Mouse (Mus musculus) right cerebral cortex, postnatal 4 days (tissue): ENCODE data around the gene Crocc2.

Experiments
- DNase-seq: peaks from one replicate; pipeline ENCODE4 v3.0.0-alpha.2; 2022

Crocc2 gene

DNA sequence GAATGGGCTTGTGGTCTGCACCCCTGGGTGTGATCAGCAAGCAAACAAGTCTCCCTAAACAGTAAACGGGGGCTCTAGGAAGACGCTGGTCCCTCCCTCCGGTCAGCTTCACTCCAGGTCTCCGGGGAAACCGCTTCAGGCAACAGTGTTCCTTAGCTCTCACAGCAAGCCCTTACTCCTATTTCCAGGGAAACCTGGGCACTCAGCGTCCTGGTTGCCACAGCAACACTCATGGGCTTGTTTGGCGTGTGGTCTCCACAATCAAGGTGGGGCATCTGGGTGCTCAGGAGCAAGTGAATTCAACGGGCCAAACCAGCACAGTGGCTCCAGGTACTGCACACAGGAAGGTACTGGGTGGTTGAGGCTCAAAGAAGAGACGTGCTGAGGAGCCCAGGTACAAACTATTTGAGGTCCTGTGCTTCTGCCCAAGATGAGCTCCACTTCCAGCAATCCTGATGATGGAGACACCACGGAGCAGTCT, at the start of gene Crocc2:
Gene Crocc2, plus strand, starts transcription at position 431 of the 481 bp plus-strand sequence.
- DNase-seq, result no peak

DNA sequence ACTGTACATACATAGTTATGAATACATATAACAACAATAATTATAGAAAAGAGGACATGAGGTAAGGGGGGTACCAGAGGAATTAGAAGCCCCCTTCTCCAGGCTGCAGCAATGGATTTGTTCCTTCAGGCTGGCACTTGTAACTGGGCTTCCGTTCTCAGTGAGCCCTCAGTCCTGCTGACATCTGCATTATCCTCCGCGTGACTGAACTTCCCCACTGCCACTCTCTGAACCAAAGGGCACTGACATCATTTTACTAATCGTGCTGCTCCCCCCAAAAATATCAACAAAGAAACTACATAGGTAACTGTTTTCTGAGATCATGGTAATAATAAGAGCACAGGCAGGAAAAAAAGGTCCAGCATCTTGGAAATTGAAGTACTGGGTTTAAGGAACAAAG, 49.7 kb upstream of the Crocc2 start:
- DNase-seq, result no peak

DNA sequence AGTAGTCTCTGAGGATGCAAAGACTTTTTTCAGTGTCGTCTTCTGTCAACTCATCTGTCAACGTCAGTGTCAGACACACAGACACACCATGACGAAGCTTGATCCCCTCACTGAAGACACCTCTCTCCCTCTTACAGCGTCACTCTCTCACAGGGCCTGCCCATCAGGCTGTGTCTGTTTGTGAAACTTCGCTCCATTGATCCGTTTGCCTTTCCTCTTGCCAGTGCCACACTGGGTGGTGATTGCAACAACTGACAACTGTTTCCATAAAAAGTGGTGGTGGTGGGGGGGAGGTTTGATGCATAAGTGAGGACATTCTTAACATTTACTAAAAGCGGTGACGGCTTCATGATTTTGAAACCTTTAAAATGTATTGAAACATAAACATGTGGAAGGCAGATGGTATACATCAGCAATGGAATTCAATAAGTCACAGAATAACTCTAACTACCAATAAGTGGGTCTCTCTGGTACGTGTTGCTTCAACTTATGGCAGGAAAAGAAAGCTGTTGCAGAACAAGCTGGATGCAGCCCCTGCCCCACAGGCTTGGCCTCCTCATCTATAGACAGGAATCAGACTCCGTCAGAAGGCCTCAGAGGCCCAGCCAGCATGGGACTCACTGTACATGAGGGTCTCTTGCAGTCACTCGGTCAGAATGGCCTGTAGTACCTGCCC, 45.2 kb upstream of the Crocc2 start:
- no peak for DNase-seq

DNA sequence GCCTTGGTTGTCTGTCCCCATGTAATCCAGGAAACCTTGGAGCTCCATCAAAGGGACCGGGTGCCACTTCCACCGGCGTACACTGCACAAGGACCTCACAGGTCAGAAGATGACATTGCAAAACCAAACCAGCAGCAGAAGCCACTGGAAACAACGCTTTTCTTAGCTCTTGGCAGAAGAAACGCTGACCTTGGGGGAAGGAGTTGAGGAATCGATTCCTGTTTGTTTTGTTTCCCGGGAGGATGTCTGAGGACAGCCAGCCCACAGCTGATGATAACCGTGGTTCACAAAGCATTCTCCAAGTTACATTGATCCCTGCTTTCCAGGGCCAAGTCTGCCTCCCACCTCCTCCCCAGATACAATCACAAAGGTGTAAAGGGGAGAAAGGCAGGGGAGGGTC, 44.5 kb upstream of the Crocc2 start:
- no peak for DNase-seq

DNA sequence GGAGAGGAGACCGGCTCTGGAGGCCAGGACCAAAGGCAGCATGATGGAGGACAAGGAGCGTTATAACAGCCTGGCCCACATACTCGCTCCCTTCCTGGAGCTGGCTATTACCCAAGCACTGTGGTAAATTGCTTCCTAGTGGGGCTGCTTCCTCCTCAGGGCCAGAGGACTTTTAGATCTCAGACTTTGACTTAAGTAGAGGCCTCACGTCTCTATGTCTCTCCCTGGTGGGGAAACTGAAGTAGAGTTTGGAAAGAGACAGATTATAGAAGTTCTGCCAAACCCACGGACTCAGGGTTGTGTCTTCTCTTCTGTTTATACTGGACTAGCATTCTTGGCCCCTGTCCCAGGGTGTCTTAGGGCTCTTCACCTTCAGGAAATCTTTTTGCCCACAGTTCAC, 43.3 kb upstream of the Crocc2 start:
- DNase-seq, result no peak

DNA sequence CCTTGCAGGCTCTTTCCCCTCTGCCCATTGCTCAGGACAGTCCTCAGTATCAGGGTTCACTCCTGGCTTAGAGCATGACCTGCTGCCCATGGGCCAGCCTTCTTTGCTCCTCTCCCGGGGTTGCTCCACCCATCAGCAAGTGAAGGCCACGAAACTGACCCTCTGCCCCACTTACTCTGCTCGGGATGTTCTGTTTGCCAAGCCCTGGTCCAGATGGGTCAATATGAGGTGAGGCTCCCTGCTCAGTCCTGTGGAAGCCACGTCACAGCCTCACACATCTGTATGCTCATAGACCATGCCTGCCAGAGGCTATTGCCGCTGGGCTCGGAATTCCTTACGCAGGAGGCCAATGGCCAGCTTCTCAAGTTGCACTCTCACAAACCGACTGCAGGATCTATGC, 40.3 kb upstream of the Crocc2 start:
- DNase-seq, result no peak

DNA sequence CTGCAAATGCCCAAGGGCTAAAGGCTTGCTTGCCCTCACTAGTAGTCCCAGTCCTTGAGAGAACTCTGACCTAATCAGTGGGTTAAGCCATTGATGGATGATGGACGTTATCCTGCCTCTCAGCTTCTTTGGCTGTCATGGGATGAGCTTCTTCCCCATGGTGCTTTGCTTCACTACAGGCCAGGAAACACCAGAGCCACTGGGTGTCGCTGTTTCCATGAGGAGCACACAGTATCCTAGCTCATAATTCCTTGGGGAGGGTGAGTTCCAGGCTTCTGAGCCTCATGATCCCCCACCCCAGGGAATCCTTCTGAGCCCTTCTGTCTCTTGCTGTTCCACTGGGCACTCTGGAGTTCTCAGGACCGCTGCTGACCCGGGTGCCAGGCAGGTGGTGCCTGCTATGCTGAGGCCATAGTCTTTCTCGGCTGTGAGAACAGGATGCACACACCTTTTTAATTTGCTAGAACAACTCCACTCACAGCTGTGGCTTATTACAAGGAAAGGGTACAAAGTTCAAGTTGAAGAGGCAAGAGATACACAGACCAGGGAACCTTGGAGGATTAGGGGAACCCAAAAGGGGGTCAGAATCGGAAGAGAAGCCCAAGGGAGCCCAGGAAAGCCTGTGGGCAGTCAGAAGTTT, 39.7 kb upstream of the Crocc2 start:
- peak; percentile 79 for DNase-seq

DNA sequence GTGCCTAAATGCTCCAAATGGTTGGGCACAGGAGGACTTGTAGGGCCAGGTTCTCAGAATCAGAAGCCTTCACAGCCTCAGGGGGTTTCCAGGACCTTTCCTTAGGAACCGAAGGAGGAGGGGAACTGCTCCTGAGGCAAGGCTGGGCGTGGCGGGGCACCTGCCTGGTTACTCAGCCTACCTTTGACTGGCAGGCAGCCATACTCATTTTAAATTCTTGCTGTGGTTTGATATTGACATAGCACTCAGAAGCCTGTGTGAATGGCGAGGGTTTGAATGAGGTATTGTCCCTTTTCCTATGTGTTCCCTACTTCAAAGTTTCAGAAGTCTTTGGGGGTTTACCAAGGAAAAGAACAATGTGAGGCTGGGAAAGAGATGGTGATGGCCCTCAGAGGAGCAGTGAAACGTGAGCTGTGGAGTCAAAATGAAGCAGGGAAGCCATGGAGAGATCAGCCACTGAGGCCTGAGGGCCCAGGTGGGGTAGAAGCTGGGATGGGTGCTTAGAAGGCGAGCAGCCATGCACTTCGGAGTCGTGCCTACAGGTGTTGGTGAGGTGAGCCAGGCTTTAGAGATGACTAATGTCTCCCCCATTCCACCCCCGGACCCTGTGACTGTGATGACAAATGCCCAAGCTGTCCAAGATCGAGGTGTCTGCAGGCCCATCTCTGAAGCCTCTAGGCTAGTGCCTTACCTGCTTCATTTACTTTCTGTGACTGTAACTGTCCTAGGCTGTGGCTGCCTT, 38.1 kb upstream of the Crocc2 start:
- no peak for DNase-seq

DNA sequence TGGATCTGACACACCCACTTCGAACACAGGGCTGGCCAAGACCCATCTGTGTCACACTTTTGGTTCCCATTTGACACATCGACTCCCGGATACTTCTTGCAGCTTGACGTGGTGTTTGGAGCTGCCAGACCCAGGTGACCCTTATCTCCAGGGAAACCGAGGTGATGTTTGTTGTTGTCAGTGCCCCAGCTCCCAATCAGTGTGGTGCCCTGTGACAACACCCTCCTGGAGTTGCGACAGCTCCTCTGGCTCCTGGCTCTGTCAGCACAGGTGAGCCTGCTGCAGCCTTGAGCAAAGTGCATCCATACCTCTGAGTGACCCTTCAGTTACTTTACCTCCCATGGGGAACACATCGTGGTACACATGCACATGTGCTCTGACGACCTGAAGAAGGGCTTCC, 35.8 kb upstream of the Crocc2 start:
- DNase-seq, result no peak

DNA sequence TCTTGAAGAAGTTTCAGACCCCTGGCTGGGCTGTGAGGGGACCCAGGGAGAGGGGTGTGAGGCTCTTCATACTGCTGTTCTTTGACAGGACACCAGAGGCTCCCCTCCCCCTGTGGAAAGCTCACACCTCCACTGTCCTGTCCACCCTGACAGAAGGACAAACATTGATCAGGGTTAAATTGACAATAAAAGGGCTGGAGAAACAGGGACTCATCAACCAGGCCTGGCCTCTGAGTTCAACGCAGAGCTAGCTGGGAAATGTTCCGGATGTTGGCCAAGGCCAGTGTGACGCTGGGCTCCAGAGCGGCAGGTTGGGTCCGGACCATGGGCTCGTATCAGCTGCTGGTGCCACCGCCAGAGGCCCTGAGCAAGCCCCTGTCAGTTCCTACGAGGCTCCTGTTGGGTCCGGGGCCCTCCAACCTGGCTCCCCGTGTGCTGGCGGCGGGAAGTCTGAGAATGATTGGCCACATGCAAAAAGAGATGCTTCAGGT, 33.4 kb upstream of the Crocc2 start, which contains the start of gene Agxt:
Gene Agxt, plus strand, starts transcription at position 205 of the 491 bp plus-strand sequence.
- DNase-seq, result no peak

DNA sequence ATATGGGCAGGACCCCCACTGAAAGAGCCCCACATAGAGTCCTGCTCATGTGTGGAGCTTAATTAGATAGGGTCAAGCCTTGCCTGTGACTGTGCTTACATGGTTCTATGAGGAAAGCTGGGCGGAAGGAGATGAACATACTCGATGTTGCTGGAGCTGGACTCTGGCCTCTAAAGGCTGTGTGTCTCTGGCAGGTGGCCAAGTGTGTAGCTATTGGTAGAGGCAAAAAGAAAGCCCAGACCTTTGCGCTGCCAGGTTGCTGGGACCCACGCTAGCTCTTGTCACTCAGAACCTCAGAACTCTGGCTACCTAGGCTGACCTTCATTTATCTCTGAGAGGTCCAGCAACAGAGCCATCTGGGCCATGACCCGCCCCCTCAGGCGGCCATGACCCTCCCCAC, 30.0 kb upstream of the Crocc2 start:
- DNase-seq, result no peak

DNA sequence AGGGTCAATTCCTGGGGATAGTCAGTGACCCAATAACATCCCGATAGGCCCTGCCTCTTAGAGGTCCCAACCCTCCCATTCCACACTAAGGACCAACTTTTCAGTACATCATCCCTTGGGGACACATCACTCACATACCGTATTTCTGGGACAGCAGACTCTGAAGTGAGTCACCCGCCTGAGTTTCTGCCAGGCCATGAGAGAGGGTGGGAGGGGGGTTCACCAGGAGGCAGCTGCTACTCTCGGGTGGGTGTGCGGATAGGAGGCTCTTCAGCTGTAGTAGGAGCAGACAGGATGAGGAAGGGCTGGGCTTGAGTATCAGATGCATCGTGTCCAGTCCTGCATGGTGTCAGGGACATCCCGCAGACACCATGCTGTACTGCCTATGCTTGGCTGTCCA, 28.8 kb upstream of the Crocc2 start:
- DNase-seq, result no peak

DNA sequence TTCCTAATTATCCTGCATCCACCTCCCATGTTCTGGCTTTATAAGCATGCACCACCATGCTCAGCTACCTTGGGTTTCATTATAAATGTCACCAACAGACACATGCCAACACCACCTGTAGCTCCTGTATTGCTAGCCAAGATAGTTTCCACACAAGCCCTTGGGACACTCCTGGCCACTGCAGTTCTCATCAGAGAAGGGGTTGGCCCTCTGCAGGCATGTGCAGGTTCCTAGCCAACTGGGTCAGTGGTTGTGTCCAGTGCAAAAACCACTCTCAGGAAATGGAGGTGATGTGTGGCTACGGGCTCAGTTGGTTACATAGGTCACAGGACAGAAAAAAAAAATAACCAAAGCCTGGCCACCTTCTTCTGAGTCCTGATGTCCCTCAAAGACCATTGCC, 25.7 kb upstream of the Crocc2 start:
- DNase-seq, result no peak

DNA sequence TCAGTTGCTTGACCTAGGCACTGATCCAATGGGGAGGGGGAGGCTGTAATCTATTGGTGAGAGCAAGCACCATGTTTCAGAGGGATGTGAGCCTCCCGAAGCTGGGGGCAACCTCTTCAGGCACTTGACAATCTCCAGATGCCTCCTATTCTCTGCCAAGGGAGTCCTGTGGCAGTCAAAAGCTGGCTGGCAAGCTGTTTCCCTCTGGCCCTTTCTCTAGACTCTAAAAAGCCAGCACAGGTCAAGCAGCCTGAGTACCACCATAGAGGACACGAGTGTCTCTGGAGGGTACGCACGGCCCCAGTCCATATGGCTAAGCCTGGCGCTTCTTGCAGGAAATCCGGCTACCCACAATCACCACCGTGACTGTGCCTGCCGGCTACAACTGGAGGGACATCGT, 24.3 kb upstream of the Crocc2 start:
- DNase-seq, result no peak

DNA sequence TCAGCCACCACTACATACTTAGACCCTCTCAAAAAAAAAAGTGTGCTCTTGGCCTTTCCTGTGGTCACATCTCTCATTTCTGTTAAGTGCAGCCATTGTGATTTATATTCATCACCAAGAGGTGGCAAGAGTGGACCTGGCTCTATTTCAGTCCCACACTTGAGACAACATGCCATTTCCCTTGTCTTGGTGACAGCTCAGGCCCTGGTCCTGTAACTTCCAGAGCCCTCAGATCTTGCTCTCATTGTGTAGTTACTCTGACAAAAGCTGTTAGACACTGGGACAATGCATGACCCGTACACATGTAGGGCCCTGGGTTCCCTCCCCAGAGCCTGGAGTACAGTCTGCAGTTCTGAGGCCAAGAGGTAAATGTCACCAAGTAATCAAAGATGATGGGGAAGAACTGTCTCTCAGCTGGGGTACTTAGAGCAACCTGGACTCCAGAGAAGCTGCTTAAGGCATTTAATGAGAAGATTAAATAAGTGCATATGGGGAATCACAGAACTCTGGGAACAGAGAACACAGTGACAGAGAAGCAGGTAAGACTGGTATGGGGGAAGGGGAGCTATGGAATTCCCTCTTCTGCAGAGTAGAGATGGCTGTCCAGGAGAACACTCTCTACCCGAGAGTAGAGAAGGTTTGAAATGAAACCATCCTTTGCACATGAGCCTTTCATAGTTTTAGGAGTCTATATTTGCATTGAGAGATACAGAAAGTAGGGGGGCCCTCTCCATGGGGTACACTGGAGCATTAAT, 17.4 kb upstream of the Crocc2 start:
- no peak for DNase-seq

DNA sequence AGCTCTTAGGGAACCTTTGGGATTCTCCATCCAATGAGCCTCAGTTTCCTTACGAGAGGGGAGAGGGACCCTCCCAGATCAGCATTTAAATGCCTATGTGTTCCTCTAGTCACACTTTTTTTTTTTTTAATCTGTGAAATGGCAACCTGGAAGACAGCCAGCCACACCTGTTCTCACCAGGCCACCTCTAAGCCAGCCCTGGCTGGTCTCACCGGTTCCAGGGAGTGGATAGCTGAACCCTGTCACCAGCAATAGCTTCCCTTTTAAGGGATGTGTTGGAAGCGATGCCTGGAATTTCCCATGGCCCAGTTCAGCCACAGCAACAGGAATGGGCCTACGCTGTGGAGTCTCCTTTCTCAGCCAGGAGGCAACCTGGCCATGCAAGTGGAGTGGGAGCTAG, 11.0 kb upstream of the Crocc2 start:
- DNase-seq, result no peak

DNA sequence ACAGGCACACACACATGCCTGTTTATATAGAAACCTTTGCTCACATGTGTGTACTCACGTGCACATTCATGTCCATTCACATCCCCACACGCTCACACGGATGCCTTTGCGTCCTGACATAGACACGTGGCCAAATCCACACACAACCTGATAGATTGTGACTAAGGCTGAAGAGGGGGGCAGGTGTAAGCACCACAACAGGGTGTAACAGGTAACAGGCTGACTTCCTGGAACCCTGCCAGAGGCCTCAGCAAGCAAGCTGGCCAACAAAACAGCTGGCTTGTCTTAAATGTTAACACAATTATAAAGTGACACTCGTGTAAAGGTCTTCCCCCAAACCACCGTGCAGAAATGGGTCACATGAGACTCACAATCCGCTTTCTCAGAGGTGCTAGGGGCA, 9.6 kb upstream of the Crocc2 start:
- no peak for DNase-seq

DNA sequence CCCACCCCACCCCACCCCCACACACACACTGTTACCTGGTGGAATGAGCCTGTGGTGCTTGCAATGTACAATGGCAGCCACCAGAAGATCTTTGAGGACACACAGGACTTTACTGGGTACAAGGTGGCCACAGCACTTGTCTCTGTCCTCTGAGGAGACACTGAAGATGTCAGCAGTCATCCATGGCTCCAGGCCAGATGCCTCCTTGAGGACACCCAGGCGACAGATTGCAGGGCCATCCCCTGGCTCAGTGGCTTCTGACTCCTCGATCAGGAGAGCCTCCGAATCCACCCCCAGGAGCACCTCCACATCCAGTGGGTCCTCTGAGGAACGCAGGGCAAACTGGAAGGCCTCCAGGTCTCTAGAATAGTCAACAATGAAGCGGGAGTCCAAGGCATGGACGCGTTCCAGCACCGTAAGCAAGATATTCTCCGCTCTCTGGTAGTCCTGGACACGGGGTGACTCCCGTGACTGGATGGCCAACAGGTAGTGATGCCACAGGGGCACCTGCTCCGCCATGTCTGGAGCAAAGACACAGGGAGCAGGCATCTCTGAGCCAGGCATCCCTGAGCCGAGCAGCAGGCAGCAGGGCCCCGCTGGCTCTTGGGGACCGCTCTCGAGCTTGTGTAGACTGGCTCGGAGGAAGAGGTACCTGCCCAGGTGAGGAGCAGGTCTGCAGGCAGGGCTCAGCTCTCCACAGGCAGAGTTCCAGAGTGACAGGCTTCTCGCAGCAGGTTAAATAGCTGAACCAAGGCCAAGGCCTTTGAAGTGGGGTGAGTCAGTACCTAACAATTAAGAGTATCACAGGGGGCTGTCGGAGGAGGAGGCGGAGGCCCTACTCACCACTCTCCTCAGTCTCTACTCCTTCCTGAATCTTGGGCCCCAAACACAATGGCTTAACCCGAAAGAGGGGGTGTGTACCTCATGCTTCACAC, 8.7 kb upstream of the Crocc2 start:
- no peak for DNase-seq

DNA sequence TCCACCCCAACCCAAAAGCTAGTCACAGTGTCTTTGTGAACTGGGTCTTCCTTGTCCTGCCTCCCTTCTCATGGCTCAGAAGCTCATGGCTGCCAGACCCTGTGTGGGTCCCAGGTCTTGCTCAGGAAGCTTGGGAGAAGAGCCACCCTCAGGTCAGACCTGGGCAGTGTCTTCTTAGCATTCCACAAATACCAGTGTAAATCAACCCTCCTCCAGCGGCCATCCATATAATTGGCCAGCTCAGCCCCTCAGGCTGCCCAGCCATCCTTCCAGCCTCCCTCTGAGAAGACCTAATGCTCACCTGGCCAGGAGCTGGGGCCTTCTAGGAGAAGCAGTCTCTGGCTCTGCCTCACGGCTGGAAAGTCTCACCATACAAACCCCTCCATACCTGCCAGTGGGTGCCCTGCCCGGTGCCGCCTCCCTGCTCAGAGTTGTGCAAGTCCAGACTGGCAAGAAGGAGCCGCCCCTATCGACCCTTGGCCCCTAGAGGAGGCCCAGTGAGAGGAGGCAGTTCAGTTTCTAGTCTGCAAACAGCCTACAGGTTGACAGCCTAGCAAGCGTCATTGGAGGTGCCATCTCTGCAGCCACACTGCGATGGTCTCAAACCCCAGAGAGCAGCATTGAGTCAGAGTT, 7.9 kb upstream of the Crocc2 start, which contains the start of gene 2310007B03Rik:
Gene 2310007B03Rik, minus strand, starts transcription at position 448 of the 633 bp plus-strand sequence.
- DNase-seq, result no peak

DNA sequence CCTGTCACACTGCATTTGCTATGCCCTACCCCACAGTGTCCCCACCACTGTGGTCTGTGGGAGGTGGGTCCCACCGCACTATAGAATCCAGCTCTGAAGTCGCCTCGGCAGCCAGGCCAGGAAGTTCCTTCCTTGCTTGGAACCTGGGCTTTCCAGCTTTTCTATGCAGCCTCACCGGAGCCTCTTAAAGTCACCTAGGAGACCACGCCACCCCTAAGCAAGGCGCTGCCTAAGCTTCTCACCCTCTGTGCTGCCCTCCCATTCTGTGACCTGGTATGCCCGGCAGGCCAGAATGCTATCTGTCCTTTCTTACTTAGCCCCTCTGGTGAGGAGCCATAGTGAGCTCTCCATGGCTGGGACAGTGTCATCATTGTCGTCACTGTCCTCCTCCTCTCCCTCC, 7.2 kb upstream of the Crocc2 start:
- DNase-seq, result no peak

DNA sequence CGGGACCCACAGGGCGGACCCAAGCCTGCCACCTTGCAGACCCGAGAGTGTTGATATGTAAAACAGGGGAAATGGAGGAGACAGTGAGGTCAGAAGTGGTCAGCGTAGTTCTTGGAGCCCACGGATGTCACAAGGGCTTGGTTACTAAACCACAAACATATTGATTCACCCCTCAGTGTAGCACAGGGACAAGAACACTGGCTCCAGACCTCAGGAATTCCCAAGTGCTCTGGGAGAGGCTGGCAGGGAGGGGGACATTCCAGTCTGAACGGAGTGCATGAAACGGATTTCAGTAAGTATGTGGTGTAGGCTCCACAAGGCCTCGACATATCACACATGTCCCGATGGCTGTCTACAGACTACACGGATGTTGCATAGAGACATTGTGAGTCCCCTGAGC, 6.6 kb upstream of the Crocc2 start:
- no peak for DNase-seq
